In genomic region chrX:162556459-162556841, GRCm38 (mm10) we compare ENCODE assay signal across 9 mouse cellular contexts.
DNase-seq lines count a peak whose midpoint lies in the region; ATAC-seq and TF ChIP-seq lines count a peak whose summit lies in the region.
"Had no signal": no experiment of that assay in that cellular context is flagged by ENCODE, and none has a peak within 500 bp of the region (broad histone marks: within the 10 kb centered on the region; RNA-seq: fewer than 3 reads in every experiment).

No protein-coding gene starts in this region.

- TF ChIP-seq CTCF in lung, embryonic 14.5 days (IDR thresholded peaks at IDR 0.05; ENCODE audit: low read depth) = no peak
- no peak for TF ChIP-seq CTCF in embryonic fibroblast, embryonic 13.5 days (IDR thresholded peaks at IDR 0.05; ENCODE audit: borderline replicate concordance, insufficient read depth, low read length)

- peak; percentile 89 for DNase-seq in lung, embryonic 14.5 days
- no peak for DNase-seq in lung, postnatal 25 days (ENCODE audit: low spot score)
- peak; percentile 10 for DNase-seq in lung, postnatal 36 days
- DNase-seq: liver, embryonic 13.5 days had no signal

- H3K27ac ChIP-seq in heart, embryonic 14.5 days (replicated peaks in 1 of 2; ENCODE audit: control insufficient read depth in 1 of 2, insufficient read depth in 1 of 2, low read depth in 2 of 2, low read length in 2 of 2) = no peak overlapping the region; a peak in 1 of 4 replicates
- H3K27ac ChIP-seq in heart, embryonic 11.5 days (ENCODE audit: low read depth, low read length) = no peak overlapping the region
- H3K27ac ChIP-seq in lung, embryonic 14.5 days (ENCODE audit: low read depth) = no peak overlapping the region
- H3K27ac ChIP-seq in embryonic fibroblast, embryonic 13.5 days (ENCODE audit: insufficient read depth, low read length) = peak overlapping the region; percentile 67; the same call in 1 of the 2 replicates
- H3K27ac ChIP-seq: liver, embryonic 13.5 days had no signal

- ATAC-seq in heart, embryonic 14.5 days (ENCODE audit: insufficient number of reproducible peaks, insufficient read depth, low FRiP score, low read depth) = no peak
- no peak for ATAC-seq in heart, embryonic 11.5 days (replicated peaks; ENCODE audit: insufficient number of reproducible peaks, low FRiP score, low TSS enrichment)
- ATAC-seq in lung, embryonic 14.5 days (ENCODE audit: insufficient read depth) = peak; percentile 85
- no peak for ATAC-seq in megakaryocyte progenitor cell, adult 5-6 weeks (replicated peaks; ENCODE audit: poor library complexity)
- no peak for ATAC-seq in megakaryocyte, adult 5-6 weeks (ENCODE audit: poor library complexity, severe bottlenecking)

- TF ChIP-seq POLR2A in embryonic fibroblast, embryonic 13.5 days (IDR thresholded peaks at IDR 0.05; ENCODE audit: low read depth, low read length) = no peak

- H3K4me1 ChIP-seq in heart, embryonic 14.5 days (ENCODE audit: control insufficient read depth in 2 of 2, insufficient read depth in 2 of 2, low read length in 2 of 2) = no peaks in the 10 kb centered on the region
- no peaks in the 10 kb centered on the region for H3K4me1 ChIP-seq in heart, embryonic 11.5 days (ENCODE audit: control insufficient read depth, insufficient read depth, low read length)
- H3K4me1 ChIP-seq in lung, embryonic 14.5 days (ENCODE audit: insufficient read depth) = no peaks in the 10 kb centered on the region
- H3K4me1 ChIP-seq in embryonic fibroblast, embryonic 13.5 days (ENCODE audit: control insufficient read depth, insufficient read depth, low read length) = no peaks in the 10 kb centered on the region; the same call in 1 of the 2 replicates
- H3K4me1 ChIP-seq: liver, embryonic 13.5 days had no signal

- H3K27me3 ChIP-seq in heart, embryonic 14.5 days (ENCODE audit: control insufficient read depth, insufficient read depth, low read length) = no peaks in the 10 kb centered on the region
- H3K27me3 ChIP-seq in heart, embryonic 11.5 days (ENCODE audit: control insufficient read depth, insufficient read depth, low read length) = peaks cover 2% of the 10 kb centered on the region; the same call in 1 of the 2 replicates
- 0 out of 2 replicates have a peak, but pooled peaks cover 4% of the 10 kb centered on the region for H3K27me3 ChIP-seq in lung, embryonic 14.5 days (ENCODE audit: insufficient read depth, low read length)

- H3K4me2 ChIP-seq in heart, embryonic 14.5 days (ENCODE audit: low read length) = 0 out of 2 replicates have a peak overlapping the region, but pooled peaks have one; percentile 8
- no peak overlapping the region for H3K4me2 ChIP-seq in heart, embryonic 11.5 days
- no peak overlapping the region for H3K4me2 ChIP-seq in lung, embryonic 14.5 days
- H3K4me2 ChIP-seq: liver, embryonic 13.5 days had no signal

- H3K4me3 ChIP-seq in heart, embryonic 14.5 days (ENCODE audit: control insufficient read depth in 1 of 2, insufficient read depth in 1 of 2, low read depth in 1 of 2, low read length in 2 of 2) = no peak overlapping the region
- H3K4me3 ChIP-seq in heart, embryonic 11.5 days (ENCODE audit: low read depth, low read length) = no peak overlapping the region
- H3K4me3 ChIP-seq in lung, embryonic 14.5 days (ENCODE audit: low read depth, low read length) = no peak overlapping the region
- no peak overlapping the region for H3K4me3 ChIP-seq in embryonic fibroblast, embryonic 13.5 days (ENCODE audit: insufficient read depth, low read length)
- H3K4me3 ChIP-seq: liver, embryonic 13.5 days had no signal

- WGBS in heart, embryonic 14.5 days = 37% methylated on average over 6 of the region's 6 CpGs
- WGBS in heart, embryonic 11.5 days (ENCODE audit: insufficient replicate concordance) = 55% methylated on average over 6 of the region's 6 CpGs
- WGBS in lung, embryonic 14.5 days = 35% methylated on average over 6 of the region's 6 CpGs

- H3K9me3 ChIP-seq in heart, embryonic 14.5 days (ENCODE audit: control insufficient read depth, low read length) = no peaks in the 10 kb centered on the region
- no peaks in the 10 kb centered on the region for H3K9me3 ChIP-seq in heart, embryonic 11.5 days (replicated peaks; ENCODE audit: control insufficient read depth, low read length)
- no peaks in the 10 kb centered on the region for H3K9me3 ChIP-seq in lung, embryonic 14.5 days (ENCODE audit: low read depth, low read length)
- H3K9me3 ChIP-seq: liver, embryonic 13.5 days had no signal

- no peaks in the 10 kb centered on the region for H3K36me3 ChIP-seq in heart, embryonic 14.5 days (ENCODE audit: control insufficient read depth, insufficient read depth, low read length)
- no peaks in the 10 kb centered on the region for H3K36me3 ChIP-seq in heart, embryonic 11.5 days (ENCODE audit: control insufficient read depth, insufficient read depth, low read length)
- no peaks in the 10 kb centered on the region for H3K36me3 ChIP-seq in lung, embryonic 14.5 days (ENCODE audit: insufficient read depth)
- H3K36me3 ChIP-seq: liver, embryonic 13.5 days had no signal

- H3K9ac ChIP-seq in heart, embryonic 14.5 days (ENCODE audit: low read length) = no peak overlapping the region
- H3K9ac ChIP-seq in heart, embryonic 11.5 days (ENCODE audit: low read depth, low read length) = no peak overlapping the region
- no peak overlapping the region for H3K9ac ChIP-seq in lung, embryonic 14.5 days
- H3K9ac ChIP-seq: liver, embryonic 13.5 days had no signal
